Mouse (Mus musculus): Measurements from ENCODE around the gene Lamtor1. TPM values are rescaled to one million over a fixed set of nuclear protein-coding genes. Genes with fewer than 3 reads are reported as not detected.
A peak's percentile ranks its signal among the peaks of the same experiment; 100 is the strongest.

The Lamtor1 gene
- total and polyA plus RNA-seq, 3 experiments: 96.5 to 146 (median 136) TPM

DNA sequence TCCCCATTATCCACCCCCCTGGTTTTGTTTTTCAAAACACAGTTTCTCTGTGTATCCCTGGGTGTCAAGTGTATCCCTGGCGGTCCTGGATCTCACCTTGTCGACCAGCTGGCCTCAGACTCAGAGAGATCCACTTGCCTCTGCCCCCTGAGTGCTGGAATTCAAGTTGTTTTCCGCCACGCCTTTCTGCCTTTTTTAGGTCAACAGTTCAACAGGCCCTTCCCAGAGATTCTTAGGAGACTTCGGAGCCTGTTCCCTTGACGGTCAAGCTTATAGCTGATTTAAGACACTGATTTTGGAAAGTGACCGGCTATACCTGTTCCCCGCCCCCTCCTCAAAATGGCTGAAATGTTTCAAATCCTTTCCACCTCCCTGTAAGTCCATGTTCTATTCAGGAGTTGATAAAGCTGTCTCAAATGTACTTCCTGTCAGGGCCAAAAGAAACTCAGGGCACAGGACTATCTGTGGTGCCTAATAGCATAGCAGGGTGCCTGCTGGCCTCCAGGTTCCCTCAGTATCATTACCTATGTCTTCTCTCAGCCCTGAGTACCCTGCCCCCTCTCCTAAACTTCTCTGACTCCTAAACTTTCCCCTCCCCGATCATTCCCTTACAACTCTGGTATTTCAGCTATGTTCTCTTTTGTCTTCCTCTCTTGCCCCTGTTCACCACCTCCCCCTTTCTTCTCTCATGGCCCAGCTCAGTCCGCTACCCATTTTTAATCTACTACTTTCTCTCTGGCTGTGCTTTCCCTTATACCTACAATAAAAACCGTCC, 39.0 kb upstream of the Lamtor1 start:
- H3K36me3 ChIP-seq (replicated peaks): no peaks in the 10 kb centered on the region
- no peak for ATAC-seq (ENCODE audit: extremely low read depth, insufficient number of reproducible peaks, low FRiP score, poor library complexity, severe bottlenecking)
- H3K9me3 ChIP-seq (replicated peaks): no peaks in the 10 kb centered on the region
- no peak overlapping the region for H3K4me3 ChIP-seq (ENCODE audit: low read depth, low read length)
- H3K4me1 ChIP-seq (ENCODE audit: insufficient read depth, low read depth, low read length): peaks cover 4% of the 10 kb centered on the region
- peaks cover 24% of the 10 kb centered on the region for H3K27me3 ChIP-seq (ENCODE audit: insufficient read depth, low read length)
- no peak for TF ChIP-seq TAL1 (conservative IDR thresholded peaks at IDR 0.05; ENCODE audit: low read depth, low read length)
- TF ChIP-seq CTCF (IDR thresholded peaks at IDR 0.05; ENCODE audit: low read depth, low read length): no peak
- TF ChIP-seq GATA1 (IDR thresholded peaks at IDR 0.05; ENCODE audit: borderline replicate concordance, low read length): no peak
- no peak for TF ChIP-seq POLR2AphosphoS5 (IDR thresholded peaks at IDR 0.05; ENCODE audit: insufficient replicate concordance, low read depth, low read length)
- TF ChIP-seq GATA2 (IDR thresholded peaks at IDR 0.05; ENCODE audit: borderline replicate concordance, low read depth, low read length): no peak
- no peak for DNase-seq (ENCODE audit: low spot score)

GRCm38 (mm10) chr7:101867482-101867881, 38.2 kb upstream of the Lamtor1 start:
- Histone ChIP-seq H3K9me3 (replicated peaks) (no peaks in the 10 kb centered on the region), H3K27me3 (ENCODE audit: insufficient read depth, low read length) (peaks cover 24% of the 10 kb centered on the region), H3K36me3 (replicated peaks) (no peaks in the 10 kb centered on the region), H3K4me3 (ENCODE audit: low read depth, low read length) (no peak overlapping the region), H3K4me1 (ENCODE audit: insufficient read depth, low read depth, low read length) (peaks cover 4% of the 10 kb centered on the region)
- no peak for DNase-seq (ENCODE audit: low spot score)
- TF ChIP-seq GATA2 (IDR thresholded peaks at IDR 0.05; ENCODE audit: borderline replicate concordance, low read depth, low read length) (no peak), CTCF (IDR thresholded peaks at IDR 0.05; ENCODE audit: low read depth, low read length) (no peak), GATA1 (IDR thresholded peaks at IDR 0.05; ENCODE audit: borderline replicate concordance, low read length) (no peak), POLR2AphosphoS5 (IDR thresholded peaks at IDR 0.05; ENCODE audit: insufficient replicate concordance, low read depth, low read length) (no peak), TAL1 (conservative IDR thresholded peaks at IDR 0.05; ENCODE audit: low read depth, low read length) (no peak)
- ATAC-seq (ENCODE audit: extremely low read depth, insufficient number of reproducible peaks, low FRiP score, poor library complexity, severe bottlenecking): no peak

GRCm38 (mm10) chr7:101868241-101869162, 37.2 kb upstream of the Lamtor1 start:
- TF ChIP-seq GATA1 (IDR thresholded peaks at IDR 0.05; ENCODE audit: borderline replicate concordance, low read length): no peak
- TF ChIP-seq GATA2 (IDR thresholded peaks at IDR 0.05; ENCODE audit: borderline replicate concordance, low read depth, low read length): no peak
- TF ChIP-seq TAL1 (conservative IDR thresholded peaks at IDR 0.05; ENCODE audit: low read depth, low read length): no peak
- Histone ChIP-seq H3K9me3 (replicated peaks) (no peaks in the 10 kb centered on the region), H3K36me3 (replicated peaks) (no peaks in the 10 kb centered on the region), H3K4me1 (ENCODE audit: insufficient read depth, low read depth, low read length) (peaks cover 4% of the 10 kb centered on the region), H3K27me3 (ENCODE audit: insufficient read depth, low read length) (peaks cover 26% of the 10 kb centered on the region), H3K4me3 (ENCODE audit: low read depth, low read length) (no peak overlapping the region)
- no peak for ATAC-seq (ENCODE audit: extremely low read depth, insufficient number of reproducible peaks, low FRiP score, poor library complexity, severe bottlenecking)
- no peak for DNase-seq (ENCODE audit: low spot score)

DNA sequence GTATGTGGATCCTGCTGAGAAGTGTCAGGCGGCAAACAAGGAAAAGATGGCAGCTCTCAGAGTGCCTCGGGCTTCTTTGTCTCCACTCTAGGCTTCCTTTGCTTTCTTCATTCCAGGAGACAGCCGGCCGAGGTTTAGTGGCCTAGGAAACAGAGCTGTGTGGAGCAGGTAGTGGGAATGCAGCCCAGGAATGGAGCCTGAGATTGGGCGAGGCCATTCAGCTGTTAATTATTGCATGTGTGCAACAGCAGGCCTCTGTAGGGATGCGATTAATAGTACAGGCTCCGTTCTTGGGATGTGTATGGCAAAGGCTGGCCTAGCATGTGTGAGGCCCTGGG, 36.6 kb upstream of the Lamtor1 start:
- no peak for DNase-seq (ENCODE audit: low spot score)
- no peaks in the 10 kb centered on the region for H3K36me3 ChIP-seq (replicated peaks)
- ATAC-seq (ENCODE audit: extremely low read depth, insufficient number of reproducible peaks, low FRiP score, poor library complexity, severe bottlenecking): no peak
- H3K4me1 ChIP-seq (ENCODE audit: insufficient read depth, low read depth, low read length): no peaks in the 10 kb centered on the region; the same call in none of the 2 replicates
- TF ChIP-seq TAL1 (conservative IDR thresholded peaks at IDR 0.05; ENCODE audit: low read depth, low read length): no peak
- H3K4me3 ChIP-seq (ENCODE audit: low read depth, low read length): no peak overlapping the region
- no peaks in the 10 kb centered on the region for H3K9me3 ChIP-seq (replicated peaks)
- H3K27me3 ChIP-seq (ENCODE audit: insufficient read depth, low read length): peaks cover 24% of the 10 kb centered on the region

- DNase-seq (ENCODE audit: low spot score) (no peak), ATAC-seq (ENCODE audit: extremely low read depth, insufficient number of reproducible peaks, low FRiP score, poor library complexity, severe bottlenecking) (no peak)
- Histone ChIP-seq H3K4me1 (ENCODE audit: insufficient read depth, low read depth, low read length) (no peaks in the 10 kb centered on the region; the same call in none of the 2 replicates), H3K27me3 (ENCODE audit: insufficient read depth, low read length) (peaks cover 24% of the 10 kb centered on the region), H3K4me3 (ENCODE audit: low read depth, low read length) (no peak within 1 kb of the TSS), H3K9me3 (replicated peaks) (no peaks in the 10 kb centered on the region), H3K36me3 (replicated peaks) (no peaks in the 10 kb centered on the region)
- TF ChIP-seq GATA1 (IDR thresholded peaks at IDR 0.05; ENCODE audit: borderline replicate concordance, low read length) (no peak), POLR2AphosphoS5 (IDR thresholded peaks at IDR 0.05; ENCODE audit: insufficient replicate concordance, low read depth, low read length) (no peak), CTCF (IDR thresholded peaks at IDR 0.05; ENCODE audit: low read depth, low read length) (no peak), GATA2 (IDR thresholded peaks at IDR 0.05; ENCODE audit: borderline replicate concordance, low read depth, low read length) (no peak), TAL1 (conservative IDR thresholded peaks at IDR 0.05; ENCODE audit: low read depth, low read length) (no peak)
These were observed 35.1 kb upstream of the Lamtor1 start, which contains the start of gene Folr1 for GRCm38 (mm10) chr7:101870629-101871028. TSS of gene Folr1 (minus strand) at chr7:101870788.

GRCm38 (mm10) chr7:101871296-101871695, 34.4 kb upstream of the Lamtor1 start:
- Histone ChIP-seq H3K27me3 (ENCODE audit: insufficient read depth, low read length) (peaks cover 25% of the 10 kb centered on the region), H3K36me3 (replicated peaks) (no peaks in the 10 kb centered on the region), H3K9me3 (replicated peaks) (no peaks in the 10 kb centered on the region), H3K4me3 (ENCODE audit: low read depth, low read length) (no peak overlapping the region), H3K4me1 (ENCODE audit: insufficient read depth, low read depth, low read length) (no peaks in the 10 kb centered on the region; the same call in none of the 2 replicates)
- ATAC-seq (ENCODE audit: extremely low read depth, insufficient number of reproducible peaks, low FRiP score, poor library complexity, severe bottlenecking): 0 out of 2 replicates have a peak, but pooled peaks have one; percentile 22
- no peak for TF ChIP-seq POLR2AphosphoS5 (IDR thresholded peaks at IDR 0.05; ENCODE audit: insufficient replicate concordance, low read depth, low read length)
- TF ChIP-seq GATA2 (IDR thresholded peaks at IDR 0.05; ENCODE audit: borderline replicate concordance, low read depth, low read length): no peak
- TF ChIP-seq CTCF (IDR thresholded peaks at IDR 0.05; ENCODE audit: low read depth, low read length): no peak
- TF ChIP-seq TAL1 (conservative IDR thresholded peaks at IDR 0.05; ENCODE audit: low read depth, low read length): no peak
- TF ChIP-seq GATA1 (IDR thresholded peaks at IDR 0.05; ENCODE audit: borderline replicate concordance, low read length): no peak
- peak; percentile 13 for DNase-seq (ENCODE audit: low spot score)

Measured in G1E (cell line).